Mouse (Mus musculus): ENCODE data around the gene Aldh16a1.

GRCm38 (mm10) chr7:45162996-45163615 lies 8.7 kb upstream of the Aldh16a1 start:
- TF ChIP-seq POLR2A (IDR thresholded peaks at IDR 0.05; ENCODE audit: control insufficient read depth, low read depth, low read length) (no peak), CTCF (IDR thresholded peaks at IDR 0.05; ENCODE audit: control insufficient read depth, insufficient read depth, insufficient replicate concordance, low read depth, low read length) (no peak)
